Mouse (Mus musculus): ENCODE results near the gene Glrx3. TPM values are rescaled to one million over a fixed set of nuclear protein-coding genes. Genes with fewer than 3 reads are reported as not detected.

The Glrx3 gene
- polyA plus RNA-seq (2015; fragmentation: Nextera tagmentation; extraction: Ambion mirVana) = 169 and 188 TPM in 2 replicates

GRCm38 (mm10) chr7:137437440-137438178 is at the start of gene Glrx3:
Gene Glrx3, plus strand, starts transcription at chr7:137437614.

DNA sequence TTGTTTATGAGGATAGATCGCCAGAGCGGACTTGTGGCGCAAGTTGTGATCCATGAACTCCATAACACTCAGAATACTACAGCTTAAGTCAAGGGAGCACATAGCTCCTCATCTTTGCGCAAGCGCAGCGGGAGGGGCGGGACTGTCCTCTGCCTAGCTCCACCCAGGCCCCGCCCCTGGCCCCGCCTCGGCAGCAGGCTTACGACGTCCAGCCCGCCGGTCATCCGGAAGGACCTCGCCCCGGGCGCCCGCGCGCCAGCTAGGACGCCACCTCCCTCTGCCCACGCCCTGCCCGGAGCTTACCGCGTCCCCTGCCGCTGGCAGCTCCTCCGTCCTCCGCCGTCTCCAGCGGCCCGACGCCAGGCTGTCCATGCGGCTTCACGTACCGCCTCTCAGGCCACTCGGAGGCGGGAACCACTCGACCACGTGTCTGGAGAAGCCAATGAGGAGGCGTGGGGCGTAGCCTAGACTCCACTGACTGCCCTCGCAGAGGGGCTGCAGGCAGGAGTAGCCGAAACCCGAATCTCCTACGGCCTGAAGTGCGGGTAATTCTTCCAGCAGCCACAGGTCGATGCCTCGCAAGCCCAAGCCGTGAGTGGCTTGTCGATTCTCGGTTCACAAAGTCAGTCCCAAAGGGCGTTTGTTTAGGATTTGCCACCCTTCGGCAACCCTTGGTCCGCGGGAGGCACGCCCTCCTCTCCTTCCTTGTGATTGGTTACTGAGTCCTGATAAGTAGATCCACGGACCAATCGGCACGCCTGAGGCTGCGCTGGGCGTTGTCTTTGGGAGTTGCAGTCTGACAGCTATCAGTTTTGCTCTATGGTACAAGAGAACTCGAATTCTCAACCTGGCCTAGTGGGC is 26.8 kb upstream of the Glrx3 start, which contains the start of gene 9430038I01Rik:
9430038I01Rik (minus strand) TSS at position 426 of the 861 bp plus-strand sequence.

Other genes with a start within 250 kb of the Glrx3 start
- gene Ebf3, start 123.2 kb upstream of the Glrx3 start, polyA plus RNA-seq (2015; fragmentation: Nextera tagmentation; extraction: Ambion mirVana) = 0.23 and 0.46 TPM in 2 replicates
- gene 9430038I01Rik, start 26.9 kb upstream of the Glrx3 start, polyA plus RNA-seq (2015; fragmentation: Nextera tagmentation; extraction: Ambion mirVana) = 16.7 and 19.0 TPM in 2 replicates

Measured in urinary bladder, postnatal 0 days (tissue).